Mouse (Mus musculus): ENCODE measurements around the gene Mpdu1. TPM values are rescaled to one million over a fixed set of nuclear protein-coding genes. Genes with fewer than 3 reads are reported as not detected.

The Mpdu1 gene
- polyA plus RNA-seq, 1 experiment: 135 TPM

DNA sequence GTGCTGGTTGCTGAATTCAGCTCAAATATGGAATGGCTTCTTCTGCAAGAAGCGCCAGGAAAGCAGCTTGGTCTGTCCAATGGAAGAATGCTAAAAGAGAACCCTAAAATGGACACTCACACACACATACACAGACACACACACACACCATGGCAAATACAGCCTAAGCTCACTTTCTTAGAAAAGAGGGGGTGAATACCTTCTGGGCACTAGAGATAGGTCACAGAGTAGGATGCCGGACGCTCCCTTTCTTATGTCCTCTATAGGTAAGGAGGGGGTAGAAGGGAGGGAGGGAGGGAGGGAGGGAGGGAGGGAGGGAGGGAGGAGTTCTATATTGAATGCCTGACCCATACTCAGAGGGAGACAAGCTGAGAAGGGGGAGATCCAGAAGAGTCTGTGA, 53.9 kb downstream of the Mpdu1 start:
- H3K36me3 ChIP-seq (ENCODE audit: control insufficient read depth, insufficient read depth, low read length): no peaks in the 10 kb centered on the region
- H3K27me3 ChIP-seq (ENCODE audit: control insufficient read depth, insufficient read depth, low read length): peaks cover 12% of the 10 kb centered on the region
- TF ChIP-seq POLR2A (IDR thresholded peaks at IDR 0.05; ENCODE audit: low read depth, low read length) (no peak), CTCF (IDR thresholded peaks at IDR 0.05; ENCODE audit: extremely low read depth, insufficient read length, insufficient replicate concordance, low read depth, low read length) (no peak)
- H3K4me1 ChIP-seq (ENCODE audit: control insufficient read depth, insufficient read depth, insufficient read length, low read length): peaks cover 11% of the 10 kb centered on the region
- 81% methylated on average over 3 of the region's 3 CpGs for WGBS
- no peak overlapping the region for H3K4me3 ChIP-seq (ENCODE audit: low read depth, low read length)
- H3K27ac ChIP-seq (ENCODE audit: insufficient read depth, low read depth, low read length): no peak overlapping the region

DNA sequence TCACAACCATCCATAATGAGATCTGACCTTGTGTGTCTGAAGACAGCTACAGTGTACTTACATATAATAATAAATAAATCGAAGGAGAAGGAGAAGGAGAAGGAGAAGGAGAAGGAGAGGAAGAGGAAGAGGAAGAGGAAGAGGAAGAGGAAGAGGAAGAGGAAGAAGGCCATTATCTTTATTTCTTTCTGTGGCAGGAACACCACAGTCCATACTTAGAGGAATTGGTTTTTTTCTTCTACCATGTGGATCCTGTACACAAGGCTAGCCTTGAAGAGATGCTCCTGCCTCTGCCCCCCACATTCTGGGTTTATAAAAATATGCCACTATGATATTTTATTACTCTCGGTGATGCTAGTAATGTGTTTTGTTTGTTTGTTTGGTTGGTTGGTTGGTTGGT, 55.6 kb downstream of the Mpdu1 start:
- Histone ChIP-seq H3K27ac (ENCODE audit: insufficient read depth, low read depth, low read length) (no peak overlapping the region), H3K36me3 (ENCODE audit: control insufficient read depth, insufficient read depth, low read length) (no peaks in the 10 kb centered on the region), H3K27me3 (ENCODE audit: control insufficient read depth, insufficient read depth, low read length) (peaks cover 12% of the 10 kb centered on the region), H3K4me1 (ENCODE audit: control insufficient read depth, insufficient read depth, insufficient read length, low read length) (peaks cover 11% of the 10 kb centered on the region), H3K4me3 (ENCODE audit: low read depth, low read length) (no peak overlapping the region)
- TF ChIP-seq CTCF (IDR thresholded peaks at IDR 0.05; ENCODE audit: extremely low read depth, insufficient read length, insufficient replicate concordance, low read depth, low read length) (no peak), POLR2A (IDR thresholded peaks at IDR 0.05; ENCODE audit: low read depth, low read length) (no peak)
- 81% methylated on average over 2 of the region's 2 CpGs for WGBS

Other genes starting within 250 kb of the Mpdu1 start
- 13.5 and 35.4 TPM in 2 replicates for gene Kdm6b, start 249.0 kb downstream of the Mpdu1 start, polyA plus RNA-seq (2012; rRNA removed)
- 0.22 and 0.23 TPM in 2 replicates for gene Dnah2, start 113.5 kb downstream of the Mpdu1 start, polyA plus RNA-seq (2012; rRNA removed)
- 0.79 and 1.5 TPM in 2 replicates for gene Efnb3, start 102.4 kb downstream of the Mpdu1 start, polyA plus RNA-seq (2012; rRNA removed)
- 11.4 and 20.2 TPM in 2 replicates for gene Wrap53, start 82.4 kb downstream of the Mpdu1 start, polyA plus RNA-seq (2012; rRNA removed)
- 28.2 and 57.1 TPM in 2 replicates for gene Trp53, start 82.3 kb downstream of the Mpdu1 start, polyA plus RNA-seq (2012; rRNA removed)
- 2.5 and 4.5 TPM in 2 replicates for gene Atp1b2, start 56.7 kb downstream of the Mpdu1 start, polyA plus RNA-seq (2012; rRNA removed)
- not detected in 2 replicates for gene Shbg, start 44.7 kb downstream of the Mpdu1 start, polyA plus RNA-seq (2012; rRNA removed)
- 0.44 and 0.49 TPM in 2 replicates for gene Sat2, start 40.6 kb downstream of the Mpdu1 start, polyA plus RNA-seq (2012; rRNA removed)
- 13.4 and 29.2 TPM in 2 replicates for gene Fxr2, start 29.7 kb downstream of the Mpdu1 start, polyA plus RNA-seq (2012; rRNA removed)
- 0.43 TPM in 1 of 2 replicates, not detected in the other for gene Sox15, start 7.3 kb downstream of the Mpdu1 start, polyA plus RNA-seq (2012; rRNA removed)
- gene Cd68, start 3.5 kb upstream of the Mpdu1 start, polyA plus RNA-seq (2012; rRNA removed): 20.9 and 24.7 TPM in 2 replicates
- 92.1 and 134 TPM in 2 replicates for gene Eif4a1, start 9.8 kb upstream of the Mpdu1 start, polyA plus RNA-seq (2012; rRNA removed)
- 15.4 and 24.6 TPM in 2 replicates for gene Senp3, start 19.4 kb upstream of the Mpdu1 start, polyA plus RNA-seq (2012; rRNA removed)
- 6.9 and 11.6 TPM in 2 replicates for gene Tnfsf13, start 23.1 kb upstream of the Mpdu1 start, polyA plus RNA-seq (2012; rRNA removed)
- 11.9 and 13.7 TPM in 2 replicates for gene Tnfsf12, start 33.2 kb upstream of the Mpdu1 start, polyA plus RNA-seq (2012; rRNA removed)
- 1.8 and 2.3 TPM in 2 replicates for gene Tnfsfm13, start 33.5 kb upstream of the Mpdu1 start, polyA plus RNA-seq (2012; rRNA removed)
- 22.5 and 62.3 TPM in 2 replicates for gene Polr2a, start 96.0 kb upstream of the Mpdu1 start, polyA plus RNA-seq (2012; rRNA removed)
- gene Slc35g3, start 99.3 kb upstream of the Mpdu1 start, polyA plus RNA-seq (2012; rRNA removed): 0.08 and 0.16 TPM in 2 replicates
- gene Zbtb4, start 103.3 kb upstream of the Mpdu1 start, polyA plus RNA-seq (2012; rRNA removed): 12.1 and 16.5 TPM in 2 replicates
- gene Chrnb1, start 133.3 kb upstream of the Mpdu1 start, polyA plus RNA-seq (2012; rRNA removed): 5.5 and 8.7 TPM in 2 replicates
- gene Fgf11, start 139.2 kb upstream of the Mpdu1 start, polyA plus RNA-seq (2012; rRNA removed): 3.6 and 4.8 TPM in 2 replicates
- 30.5 and 63.0 TPM in 2 replicates for gene Tmem102, start 143.0 kb upstream of the Mpdu1 start, polyA plus RNA-seq (2012; rRNA removed)
- gene Gm39566, start 152.7 kb upstream of the Mpdu1 start, polyA plus RNA-seq (2012; rRNA removed): not detected in 2 replicates
- not detected in 2 replicates for gene Spem2, start 155.8 kb upstream of the Mpdu1 start, polyA plus RNA-seq (2012; rRNA removed)
- not detected in 2 replicates for gene Spem1, start 159.5 kb upstream of the Mpdu1 start, polyA plus RNA-seq (2012; rRNA removed)
- 11.1 and 12.0 TPM in 2 replicates for gene Nlgn2, start 175.1 kb upstream of the Mpdu1 start, polyA plus RNA-seq (2012; rRNA removed)
- 98.8 and 99.3 TPM in 2 replicates for gene Tmem256, start 175.9 kb upstream of the Mpdu1 start, polyA plus RNA-seq (2012; rRNA removed)
- 14.6 and 29.3 TPM in 2 replicates for gene Plscr3, start 183.7 kb upstream of the Mpdu1 start, polyA plus RNA-seq (2012; rRNA removed)
- 21.1 and 46.3 TPM in 2 replicates for gene Tnk1, start 196.1 kb upstream of the Mpdu1 start, polyA plus RNA-seq (2012; rRNA removed)
- not detected in 2 replicates for gene Tmem95, start 215.4 kb upstream of the Mpdu1 start, polyA plus RNA-seq (2012; rRNA removed)
- 1.6 and 2.8 TPM in 2 replicates for gene Kctd11, start 218.8 kb upstream of the Mpdu1 start, polyA plus RNA-seq (2012; rRNA removed)
- 7.3 and 11.6 TPM in 2 replicates for gene Acap1, start 232.9 kb upstream of the Mpdu1 start, polyA plus RNA-seq (2012; rRNA removed)
- gene 2810408A11Rik, start 238.3 kb upstream of the Mpdu1 start, polyA plus RNA-seq (2012; rRNA removed): 1.8 and 2.6 TPM in 2 replicates
- gene Neurl4, start 238.4 kb upstream of the Mpdu1 start, polyA plus RNA-seq (2012; rRNA removed): 17.3 and 23.9 TPM in 2 replicates

Measured in small intestine, adult 2 months (tissue).